Mouse (Mus musculus) midbrain, embryonic 16.5 days (tissue): Measurements from ENCODE around the gene Jph4. TPM values are rescaled to one million over a fixed set of nuclear protein-coding genes. Genes with fewer than 3 reads are reported as not detected.

Experiments used
- ATAC-seq: fragments of 200-750 bp; cut with Nextera tagmentation; 2 replicates; pipeline ENCODE4 v1.8.0; 2017; ENCODE audit warnings: moderate TSS enrichment
- H3K27ac ChIP-seq: fragments of 300-500 bp; sonication (generic); 2 replicates; pipeline ENCODE4 v1.5.1; 2014; ENCODE audit warnings: mild to moderate bottlenecking, low read length, mixed read lengths
- H3K27me3 ChIP-seq: fragments of 300-500 bp; sonication (generic); 2 replicates; pipeline ENCODE4 v1.6.1; 2014; ENCODE audit warnings: low read depth, low read length, mixed read lengths; ENCODE audit not compliant: control insufficient read depth, insufficient read depth
- H3K36me3 ChIP-seq: fragments of 300-500 bp; sonication (generic); 2 replicates; pipeline ENCODE4 v1.6.1; 2014; ENCODE audit warnings: mild to moderate bottlenecking, low read length, moderate library complexity, mixed read lengths; ENCODE audit not compliant: control insufficient read depth, insufficient read depth
- H3K4me1 ChIP-seq: fragments of 300-500 bp; sonication (generic); 2 replicates; pipeline ENCODE4 v1.6.1; 2014; ENCODE audit warnings: mild to moderate bottlenecking, low read length, mixed read lengths; ENCODE audit not compliant: control insufficient read depth, insufficient read depth
- H3K4me2 ChIP-seq: fragments of 300-500 bp; sonication (generic); 2 replicates; pipeline ENCODE4 v1.6.1; 2014; ENCODE audit warnings: mild to moderate bottlenecking, low read length, mixed read lengths
- H3K4me3 ChIP-seq: fragments of 300-500 bp; sonication (generic); 2 replicates; pipeline ENCODE4 v1.5.1; 2014; ENCODE audit warnings: low read depth, mild to moderate bottlenecking, low read length, moderate library complexity, mixed read lengths
- H3K9ac ChIP-seq: fragments of 300-500 bp; sonication (generic); 2 replicates; pipeline ENCODE4 v1.6.1; 2014; ENCODE audit warnings: low read depth, low read length, mixed read lengths
- H3K9me3 ChIP-seq: fragments of 300-500 bp; sonication (generic); replicated peaks from 2 replicates; pipeline ENCODE4 v1.6.1; 2014; ENCODE audit warnings: mild to moderate bottlenecking, low read length, mixed read lengths; ENCODE audit not compliant: control insufficient read depth, poor library complexity, severe bottlenecking
- whole genome bisulfite sequencing: fragments of 180-500 bp; shearing (Covaris S2); extraction: QIAGEN DNeasy Blood & Tissue Kit; methylation state at CpG from one replicate; pipeline ENCODE4 v1.1.7; 2014; 5-methylcytosine and 5-hydroxymethylcytosine counted together
- polyA plus RNA-seq: library from polyadenylated mRNA; unstranded; fragments of >200 nt; fragmentation: Nextera tagmentation; extraction: Ambion mirVana; gene quantifications from 2 replicates; pipeline ENCODE4 v1.2.1, GENCODE M21; 2015

The Jph4 gene
- polyA plus RNA-seq, 1 experiment from 2014 or later = 40.3 TPM

- H3K4me1 ChIP-seq = peaks cover 61% of the 10 kb centered on the region
- H3K9ac ChIP-seq = peak within 1 kb of the TSS; percentile 89
- H3K9me3 ChIP-seq = no peaks in the 10 kb centered on the region
- peak; percentile 93 for ATAC-seq
- peak within 1 kb of the TSS; percentile 56 for H3K4me3 ChIP-seq
- under 1% methylated on average over 34 of the region's 34 CpGs for WGBS
- peak within 1 kb of the TSS; percentile 91 for H3K27ac ChIP-seq
- peak within 1 kb of the TSS; percentile 78 for H3K4me2 ChIP-seq
- H3K27me3 ChIP-seq = no peaks in the 10 kb centered on the region
- H3K36me3 ChIP-seq = no peaks in the 10 kb centered on the region
Observed at GRCm38 (mm10) chr14:55092011-55092577, 24.6 kb downstream of the Jph4 start, which contains the start of gene Zfhx2. Zfhx2 (minus strand) TSS chr14:55092324.

GRCm38 (mm10) chr14:55091209-55091865, 25.4 kb downstream of the Jph4 start:
- Histone ChIP-seq H3K9me3 (no peaks in the 10 kb centered on the region), H3K4me2 (peak overlapping the region; percentile 78), H3K36me3 (no peaks in the 10 kb centered on the region), H3K27ac (peak overlapping the region; percentile 91), H3K9ac (peak overlapping the region; percentile 89), H3K4me1 (peaks cover 58% of the 10 kb centered on the region), H3K4me3 (peak overlapping the region; percentile 56), H3K27me3 (no peaks in the 10 kb centered on the region)
- peak; percentile 30 for ATAC-seq
- WGBS = 2% methylated on average over 34 of the region's 34 CpGs

GRCm38 (mm10) chr14:55089199-55089947, 27.4 kb downstream of the Jph4 start:
- H3K4me1 ChIP-seq = peaks cover 57% of the 10 kb centered on the region
- no peaks in the 10 kb centered on the region for H3K36me3 ChIP-seq
- no peaks in the 10 kb centered on the region for H3K27me3 ChIP-seq
- H3K9me3 ChIP-seq = no peaks in the 10 kb centered on the region
- peak overlapping the region; percentile 35; the same call in 1 of the 2 replicates for H3K27ac ChIP-seq
- H3K9ac ChIP-seq = peak overlapping the region; percentile 48
- 42% methylated on average over 13 of the region's 13 CpGs for WGBS
- ATAC-seq = no peak
- H3K4me2 ChIP-seq = peak overlapping the region; percentile 78
- H3K4me3 ChIP-seq = peak overlapping the region; percentile 56

- Histone ChIP-seq H3K36me3 (no peaks in the 10 kb centered on the region), H3K4me1 (peaks cover 56% of the 10 kb centered on the region), H3K9me3 (no peaks in the 10 kb centered on the region), H3K9ac (no peak overlapping the region), H3K4me2 (no peak overlapping the region), H3K4me3 (no peak overlapping the region), H3K27ac (no peak overlapping the region), H3K27me3 (no peaks in the 10 kb centered on the region)
- ATAC-seq = no peak
- 88% methylated on average over 6 of the region's 6 CpGs for WGBS
Observed at GRCm38 (mm10) chr14:55086009-55086514, 30.7 kb downstream of the Jph4 start.

GRCm38 (mm10) chr14:55085324-55086008, 31.3 kb downstream of the Jph4 start:
- no peak overlapping the region for H3K4me2 ChIP-seq
- no peak overlapping the region; the same call in 1 of the 2 replicates for H3K27ac ChIP-seq
- H3K9ac ChIP-seq = no peak overlapping the region
- H3K4me1 ChIP-seq = peaks cover 52% of the 10 kb centered on the region
- H3K36me3 ChIP-seq = no peaks in the 10 kb centered on the region
- no peaks in the 10 kb centered on the region for H3K9me3 ChIP-seq
- WGBS = 29% methylated on average over 9 of the region's 9 CpGs
- H3K4me3 ChIP-seq = no peak overlapping the region
- no peaks in the 10 kb centered on the region for H3K27me3 ChIP-seq
- no peak for ATAC-seq

- H3K4me3 ChIP-seq = no peak overlapping the region
- no peaks in the 10 kb centered on the region for H3K27me3 ChIP-seq
- H3K27ac ChIP-seq = no peak overlapping the region
- 70% methylated on average over 6 of the region's 6 CpGs for WGBS
- no peak overlapping the region for H3K4me2 ChIP-seq
- H3K36me3 ChIP-seq = no peaks in the 10 kb centered on the region
- H3K9ac ChIP-seq = no peak overlapping the region
- H3K4me1 ChIP-seq = peaks cover 47% of the 10 kb centered on the region
- no peaks in the 10 kb centered on the region for H3K9me3 ChIP-seq
- no peak for ATAC-seq
Observed at GRCm38 (mm10) chr14:55083481-55083880, 33.3 kb downstream of the Jph4 start.

GRCm38 (mm10) chr14:55081105-55081504, 35.6 kb downstream of the Jph4 start:
- Histone ChIP-seq H3K4me1 (peaks cover 44% of the 10 kb centered on the region), H3K4me3 (no peak overlapping the region), H3K9ac (no peak overlapping the region), H3K27ac (peak overlapping the region; percentile 5; the same call in 1 of the 2 replicates), H3K36me3 (no peaks in the 10 kb centered on the region), H3K9me3 (no peaks in the 10 kb centered on the region), H3K27me3 (no peaks in the 10 kb centered on the region), H3K4me2 (no peak overlapping the region)
- no peak for ATAC-seq
- WGBS = 27% methylated on average over 5 of the region's 5 CpGs

- peak overlapping the region; percentile 88 for H3K27ac ChIP-seq
- 24% methylated on average over 8 of the region's 8 CpGs for WGBS
- no peak overlapping the region for H3K4me3 ChIP-seq
- peaks cover 35% of the 10 kb centered on the region for H3K4me1 ChIP-seq
- no peaks in the 10 kb centered on the region for H3K27me3 ChIP-seq
- H3K36me3 ChIP-seq = peaks cover 5% of the 10 kb centered on the region; the same call in 1 of the 2 replicates
- peak overlapping the region; percentile 60 for H3K9ac ChIP-seq
- H3K9me3 ChIP-seq = no peaks in the 10 kb centered on the region
- H3K4me2 ChIP-seq = no peak overlapping the region
- peak; percentile 15 for ATAC-seq
Observed at GRCm38 (mm10) chr14:55079214-55079970, 37.3 kb downstream of the Jph4 start.
